Mouse (Mus musculus): Measurements from ENCODE around the gene Drc3. TPM values are rescaled to one million over a fixed set of nuclear protein-coding genes. Genes with fewer than 3 reads are reported as not detected.
"Not testable (repeated sequence)": the region's sequence is repeated elsewhere in the genome, so short reads cannot be mapped to it uniquely, and the experiment has no call there.

Drc3 gene
- polyA plus RNA-seq, 1 experiment = not detected

DNA sequence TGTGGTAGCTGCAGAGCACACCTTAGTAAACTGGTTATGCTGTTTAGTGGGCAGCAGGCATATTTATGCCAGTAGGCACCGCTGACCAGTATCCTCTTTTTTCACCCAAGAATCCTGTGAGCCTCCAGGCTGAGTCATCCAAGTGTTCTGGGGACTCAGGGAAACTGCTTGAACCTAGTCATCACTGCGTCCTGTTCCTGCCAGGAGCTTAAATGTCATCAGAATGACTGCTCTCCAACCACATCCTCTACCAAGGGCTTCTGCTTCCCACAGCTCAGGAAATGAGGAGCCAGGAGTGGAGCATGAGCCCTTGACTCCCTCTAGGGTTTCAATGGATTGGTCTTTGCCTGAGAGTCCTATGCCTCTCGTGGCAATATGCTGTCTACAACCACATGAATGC is 83.5 kb downstream of the Drc3 start:
- Histone ChIP-seq H3K4me1 (peaks cover 59% of the 10 kb centered on the region), H3K4me3 (replicated peaks) (peak overlapping the region; percentile 71), H3K36me3 (replicated peaks; ENCODE audit: low read length) (peaks cover 88% of the 10 kb centered on the region), H3K27me3 (replicated peaks) (no peaks in the 10 kb centered on the region), H3K9me3 (no peaks in the 10 kb centered on the region)
- no peak for TF ChIP-seq GATA1 (IDR thresholded peaks at IDR 0.05; ENCODE audit: borderline replicate concordance, low read length)
- peak; percentile 55; the same call in 1 of the 2 replicates for TF ChIP-seq FLI1 (IDR thresholded peaks at IDR 0.05; ENCODE audit: low read length)

- H3K36me3 ChIP-seq (replicated peaks; ENCODE audit: low read length) = peaks cover 91% of the 10 kb centered on the region
- H3K9me3 ChIP-seq; H3K4me3 ChIP-seq (replicated peaks); H3K27me3 ChIP-seq (replicated peaks): not testable (repeated sequence)
- peaks cover 45% of the 10 kb centered on the region for H3K4me1 ChIP-seq
These were observed 86.5 kb downstream of the Drc3 start for GRCm38 (mm10) chr11:60439621-60440020.

- Histone ChIP-seq H3K27me3 (replicated peaks) (no peaks in the 10 kb centered on the region), H3K9me3 (no peaks in the 10 kb centered on the region), H3K4me3 (replicated peaks) (no peak overlapping the region), H3K4me1 (peaks cover 40% of the 10 kb centered on the region), H3K36me3 (replicated peaks; ENCODE audit: low read length) (peaks cover 88% of the 10 kb centered on the region)
- TF ChIP-seq FLI1 (IDR thresholded peaks at IDR 0.05; ENCODE audit: low read length) (no peak), GATA1 (IDR thresholded peaks at IDR 0.05; ENCODE audit: borderline replicate concordance, low read length) (no peak)
These were observed 87.0 kb downstream of the Drc3 start for GRCm38 (mm10) chr11:60440176-60440575.

- TF ChIP-seq GATA1 (IDR thresholded peaks at IDR 0.05; ENCODE audit: borderline replicate concordance, low read length) (no peak), FLI1 (IDR thresholded peaks at IDR 0.05; ENCODE audit: low read length) (no peak)
- no peaks in the 10 kb centered on the region for H3K27me3 ChIP-seq (replicated peaks)
- no peak overlapping the region for H3K4me3 ChIP-seq (replicated peaks)
- H3K4me1 ChIP-seq = peaks cover 13% of the 10 kb centered on the region
- H3K9me3 ChIP-seq = no peaks in the 10 kb centered on the region
- peaks cover 74% of the 10 kb centered on the region for H3K36me3 ChIP-seq (replicated peaks; ENCODE audit: low read length)
These were observed 89.8 kb downstream of the Drc3 start for GRCm38 (mm10) chr11:60442896-60443295.

Other genes with a start within 250 kb of the Drc3 start
- 46.9 and 62.9 TPM in 2 replicates for gene Rai1, start 248.3 kb upstream of the Drc3 start, polyA plus RNA-seq (2012; ENCODE audit: insufficient read depth, low replicate concordance)
- 138 and 188 TPM in 2 replicates for gene Srebf1, start 130.7 kb upstream of the Drc3 start, polyA plus RNA-seq (2012; ENCODE audit: insufficient read depth, low replicate concordance)
- 9.4 and 30.4 TPM in 2 replicates for gene Tom1l2, start 424 bp upstream of the Drc3 start, polyA plus RNA-seq (2012; ENCODE audit: insufficient read depth, low replicate concordance)
- gene Gid4, start 63.8 kb downstream of the Drc3 start, polyA plus RNA-seq (2012; ENCODE audit: insufficient read depth, low replicate concordance) = 7.1 and 18.8 TPM in 2 replicates
- gene Atpaf2, start 65.1 kb downstream of the Drc3 start, polyA plus RNA-seq (2012; ENCODE audit: insufficient read depth, low replicate concordance) = 19.4 and 40.7 TPM in 2 replicates
- 36.8 and 100 TPM in 2 replicates for gene Drg2, start 101.3 kb downstream of the Drc3 start, polyA plus RNA-seq (2012; ENCODE audit: insufficient read depth, low replicate concordance)
- not detected in 2 replicates for gene Myo15, start 116.0 kb downstream of the Drc3 start, polyA plus RNA-seq (2012; ENCODE audit: insufficient read depth, low replicate concordance)
- 10.9 and 18.5 TPM in 2 replicates for gene Alkbh5, start 183.1 kb downstream of the Drc3 start, polyA plus RNA-seq (2012; ENCODE audit: insufficient read depth, low replicate concordance)